Mouse (Mus musculus) ES-E14 (cell line): ENCODE data around the gene Cisd1. TPM values are rescaled to one million over a fixed set of nuclear protein-coding genes. Genes with fewer than 3 reads are reported as not detected.

Experiments
- DNase-seq: peaks from one replicate; pipeline ENCODE4 v3.0.0-alpha.2; 2013; ENCODE audit warnings: low read depth, low spot score
- H3K27ac ChIP-seq: 2 replicates; pipeline ENCODE4 v1.5.1; 2012; ENCODE audit warnings: low read depth, mild to moderate bottlenecking, low read length, moderate library complexity, mixed read lengths; ENCODE audit not compliant: poor library complexity, insufficient read depth, severe bottlenecking
- H3K36me3 ChIP-seq: 2 replicates; pipeline ENCODE4 v1.6.1; 2012; ENCODE audit warnings: mild to moderate bottlenecking, low read length, moderate library complexity, mixed read lengths; ENCODE audit not compliant: control insufficient read depth, poor library complexity, insufficient read depth, severe bottlenecking
- H3K4me1 ChIP-seq, 2 experiments: fragments of 150-350 bp in 1 of 2; sonication (generic) in 1 of 2; 2 replicates each; pipeline ENCODE4 v1.6.1; 2012; ENCODE audit warnings: low read length in 2 of 2, mild to moderate bottlenecking in 1 of 2, mixed read lengths in 1 of 2; ENCODE audit not compliant: control insufficient read depth in 2 of 2, insufficient read depth in 2 of 2, poor library complexity in 1 of 2
- H3K4me3 ChIP-seq, 2 experiments: fragments of 150-350 bp in 1 of 2; sonication (generic) in 1 of 2; 2 replicates each; pipeline ENCODE4 v1.5.1; 2012; ENCODE audit warnings: low read length in 2 of 2, low read depth in 1 of 2, mild to moderate bottlenecking in 1 of 2, mixed read lengths in 1 of 2; ENCODE audit not compliant: insufficient read depth in 1 of 2, poor library complexity in 1 of 2, severe bottlenecking in 1 of 2
- H3K9ac ChIP-seq: 2 replicates; pipeline ENCODE4 v1.6.1; 2012; ENCODE audit warnings: low read depth, mild to moderate bottlenecking, low read length, mixed read lengths; ENCODE audit not compliant: poor library complexity, insufficient read depth, severe bottlenecking
- H3K9me3 ChIP-seq: fragments of 150-350 bp; sonication (generic); 2 replicates; pipeline ENCODE4 v1.6.1; 2012; ENCODE audit warnings: low read depth, mild to moderate bottlenecking, low read length; ENCODE audit not compliant: control insufficient read depth, insufficient read depth
- CHD2 ChIP-seq: IDR thresholded peaks from 2 replicates; pipeline ENCODE4 v1.6.1; 2014; ENCODE audit warnings: mild to moderate bottlenecking, low read depth, low read length, inconsistent platforms
- HCFC1 ChIP-seq: IDR thresholded peaks from 2 replicates; pipeline ENCODE4 v1.6.1; 2012; ENCODE audit warnings: low read length, inconsistent platforms, borderline replicate concordance; ENCODE audit not compliant: insufficient read depth
- MAFK ChIP-seq: IDR thresholded peaks from 2 replicates; pipeline ENCODE4 v1.6.1; 2014; ENCODE audit warnings: mild to moderate bottlenecking, low read depth, low read length, inconsistent platforms; ENCODE audit not compliant: insufficient read depth
- ZC3H11A ChIP-seq: IDR thresholded peaks from 2 replicates; pipeline ENCODE4 v1.6.1; 2012; ENCODE audit warnings: low read depth, mild to moderate bottlenecking, inconsistent platforms, low read length, borderline replicate concordance
- ZNF384 ChIP-seq: IDR thresholded peaks from 2 replicates; pipeline ENCODE4 v1.6.1; 2012; ENCODE audit warnings: low read depth, low read length, inconsistent platforms
- in situ Hi-C, 2 experiments: fragments of 600-800 bp; cut with MboI; formaldehyde crosslinking; loops; one replicate each; pipeline ENCODE4 v1.15.1; 2025; ENCODE audit warnings: low sequenced_read_pairs in 2 of 2, inconsistent platforms in 1 of 2; ENCODE audit not compliant: unreplicated experiment in 2 of 2
- total RNA-seq: library from RNA; depleted of rRNA; stranded (reverse); fragments of 300-350 nt; gene quantifications from 2 replicates; pipeline ENCODE4 v1.2.3, GENCODE M21; 2012

Cisd1 gene
- total RNA-seq, 1 experiment: 158 TPM

GRCm38 (mm10) chr10:71300161-71300560 lies 44.6 kb downstream of the Cisd1 start:
- no peak overlapping the region for H3K9ac ChIP-seq
- no peak for DNase-seq
- H3K4me1 ChIP-seq: peaks cover 2 to 6% of the 10 kb centered on the region in 2 experiments; a peak in 2 of 4 replicates
- no peaks in the 10 kb centered on the region for H3K36me3 ChIP-seq
- in situ Hi-C loops: no loop called here
- H3K27ac ChIP-seq: no peak overlapping the region
- H3K4me3 ChIP-seq: no peak overlapping the region
- TF ChIP-seq ZC3H11A (no peak), HCFC1 (no peak), ZNF384 (no peak), MAFK (no peak), CHD2 (no peak)
- H3K9me3 ChIP-seq: no peaks in the 10 kb centered on the region

GRCm38 (mm10) chr10:71293245-71293644 lies 51.5 kb downstream of the Cisd1 start:
- in situ Hi-C loops: no loop called here
- peaks cover 3 to 13% of the 10 kb centered on the region in 2 experiments; a peak in 2 of 4 replicates for H3K4me1 ChIP-seq
- no peak overlapping the region for H3K27ac ChIP-seq
- H3K36me3 ChIP-seq: no peaks in the 10 kb centered on the region
- no peak for DNase-seq
- TF ChIP-seq ZC3H11A (no peak), HCFC1 (no peak), CHD2 (no peak), ZNF384 (no peak), MAFK (no peak)
- H3K9ac ChIP-seq: no peak overlapping the region
- H3K4me3 ChIP-seq: no peak overlapping the region
- H3K9me3 ChIP-seq: no peaks in the 10 kb centered on the region

GRCm38 (mm10) chr10:71292254-71292653 lies 52.5 kb downstream of the Cisd1 start:
- H3K9ac ChIP-seq: no peak overlapping the region

GRCm38 (mm10) chr10:71291801-71292200 lies 53.0 kb downstream of the Cisd1 start:
- Histone ChIP-seq H3K27ac (no peak overlapping the region), H3K36me3 (no peaks in the 10 kb centered on the region), H3K4me1 (peaks cover 3 to 13% of the 10 kb centered on the region in 2 experiments; a peak in 2 of 4 replicates), H3K4me3 (no peak overlapping the region), H3K9ac (no peak overlapping the region), H3K9me3 (no peaks in the 10 kb centered on the region)
- in situ Hi-C loops: no loop called here
- no peak for TF ChIP-seq HCFC1
- no peak for TF ChIP-seq MAFK
- no peak for TF ChIP-seq ZC3H11A
- TF ChIP-seq ZNF384: no peak
- TF ChIP-seq CHD2: no peak
- no peak for DNase-seq

More at GRCm38 (mm10) chr10:71292254-71292653, 52.5 kb downstream of the Cisd1 start:
- H3K4me3 ChIP-seq: no peak overlapping the region
- in situ Hi-C loops: no loop called here
- no peak for DNase-seq
- H3K36me3 ChIP-seq: no peaks in the 10 kb centered on the region
- TF ChIP-seq CHD2 (no peak), HCFC1 (no peak), MAFK (no peak), ZC3H11A (no peak), ZNF384 (no peak)
- peaks cover 3 to 13% of the 10 kb centered on the region in 2 experiments; a peak in 2 of 4 replicates for H3K4me1 ChIP-seq
- no peaks in the 10 kb centered on the region for H3K9me3 ChIP-seq
- no peak overlapping the region for H3K27ac ChIP-seq
